Mouse (Mus musculus) intestine, postnatal 0 days (tissue): ENCODE results near the gene Adra1b. TPM values are rescaled to one million over a fixed set of nuclear protein-coding genes. Genes with fewer than 3 reads are reported as not detected.

Experiments used
- ATAC-seq: fragments of 200-750 bp; cut with Nextera tagmentation; 2 replicates; pipeline ENCODE4 v1.8.0; 2017; ENCODE audit warnings: mild to moderate bottlenecking, moderate TSS enrichment, moderate library complexity
- H3K27ac ChIP-seq: fragments of 300-500 bp; sonication (generic); 2 replicates; pipeline ENCODE4 v1.5.1; 2014; ENCODE audit warnings: mild to moderate bottlenecking, low read depth, low read length, moderate library complexity
- H3K27me3 ChIP-seq: fragments of 300-500 bp; sonication (generic); replicated peaks from 2 replicates; pipeline ENCODE4 v1.6.1; 2014; ENCODE audit warnings: low read length, mixed read lengths; ENCODE audit not compliant: control insufficient read depth, insufficient read depth
- H3K36me3 ChIP-seq: fragments of 300-500 bp; sonication (generic); 2 replicates; pipeline ENCODE4 v1.6.1; 2014; ENCODE audit warnings: mild to moderate bottlenecking, moderate library complexity; ENCODE audit not compliant: control insufficient read depth, insufficient read depth
- H3K4me1 ChIP-seq: fragments of 300-500 bp; sonication (generic); replicated peaks from 2 replicates; pipeline ENCODE4 v1.6.1; 2014; ENCODE audit warnings: antibody characterized with exemption, low read length, mixed read lengths; ENCODE audit not compliant: control insufficient read depth, insufficient read depth
- H3K4me2 ChIP-seq: fragments of 300-500 bp; sonication (generic); replicated peaks from 2 replicates; pipeline ENCODE4 v1.6.1; 2014; ENCODE audit warnings: low read depth, mild to moderate bottlenecking, moderate library complexity
- H3K4me3 ChIP-seq: fragments of 300-500 bp; sonication (generic); 2 replicates; pipeline ENCODE4 v1.5.1; 2014; ENCODE audit warnings: low read depth, low read length
- H3K9ac ChIP-seq: fragments of 300-500 bp; sonication (generic); 2 replicates; pipeline ENCODE4 v1.6.1; 2014; ENCODE audit warnings: mild to moderate bottlenecking, low read depth, low read length
- H3K9me3 ChIP-seq: fragments of 300-500 bp; sonication (generic); 2 replicates; pipeline ENCODE4 v1.6.1; 2016; ENCODE audit warnings: mixed run types; ENCODE audit not compliant: control insufficient read depth
- CTCF ChIP-seq: sonication (generic); IDR thresholded peaks from 2 replicates; pipeline ENCODE4 v1.5.1; 2016; ENCODE audit warnings: low read depth, mild to moderate bottlenecking, control low read depth, antibody characterized with exemption, moderate library complexity
- WGBS: fragments of 180-500 bp; shearing (Covaris S2); extraction: QIAGEN DNeasy Blood & Tissue Kit; methylation state at CpG from one replicate; pipeline ENCODE4 v1.1.7; 2014; 5-methylcytosine and 5-hydroxymethylcytosine counted together
- polyA plus RNA-seq: library from polyadenylated mRNA; unstranded; fragments of >200 nt; fragmentation: Nextera tagmentation; extraction: Ambion mirVana; gene quantifications from 2 replicates; pipeline ENCODE4 v1.2.1, GENCODE M21; 2015

Gene Adra1b
- polyA plus RNA-seq, 1 experiment from 2014 or later: 0.27 TPM

GRCm38 (mm10) chr11:43853046-43853445 lies 48.0 kb downstream of the Adra1b start:
- Histone ChIP-seq H3K36me3 (no peaks in the 10 kb centered on the region), H3K4me1 (no peaks in the 10 kb centered on the region), H3K9me3 (no peaks in the 10 kb centered on the region), H3K4me3 (no peak overlapping the region), H3K9ac (no peak overlapping the region), H3K27me3 (no peaks in the 10 kb centered on the region), H3K4me2 (no peak overlapping the region), H3K27ac (no peak overlapping the region)
- ATAC-seq: no peak
- no peak for TF ChIP-seq CTCF
- WGBS: 63% methylated on average over 6 of the region's 6 CpGs

DNA sequence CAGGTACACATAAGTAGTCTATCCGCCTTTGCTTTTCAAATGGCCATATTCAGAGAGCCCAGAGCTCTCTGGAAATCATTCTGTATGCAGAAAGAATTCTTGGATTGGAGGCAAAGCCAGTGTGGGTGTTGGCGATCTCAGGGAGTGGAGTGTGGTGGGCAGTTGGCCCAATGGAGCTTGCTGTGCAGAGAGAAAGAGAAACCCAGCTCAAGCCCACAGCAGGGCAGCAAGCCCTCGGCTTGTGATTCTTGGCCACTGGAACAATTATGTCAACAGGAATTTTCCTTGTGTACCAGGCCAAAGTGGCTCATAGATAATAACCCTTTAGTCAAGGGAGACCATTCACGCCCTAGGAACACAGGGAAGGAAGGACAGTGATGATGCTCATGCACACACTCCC lies 53.0 kb downstream of the Adra1b start:
- Histone ChIP-seq H3K36me3 (no peaks in the 10 kb centered on the region), H3K9me3 (no peaks in the 10 kb centered on the region), H3K4me1 (no peaks in the 10 kb centered on the region), H3K4me3 (no peak overlapping the region), H3K27ac (no peak overlapping the region), H3K4me2 (no peak overlapping the region), H3K27me3 (no peaks in the 10 kb centered on the region), H3K9ac (no peak overlapping the region)
- no peak for ATAC-seq
- WGBS: 80% methylated on average over 4 of the region's 4 CpGs
- TF ChIP-seq CTCF: no peak

DNA sequence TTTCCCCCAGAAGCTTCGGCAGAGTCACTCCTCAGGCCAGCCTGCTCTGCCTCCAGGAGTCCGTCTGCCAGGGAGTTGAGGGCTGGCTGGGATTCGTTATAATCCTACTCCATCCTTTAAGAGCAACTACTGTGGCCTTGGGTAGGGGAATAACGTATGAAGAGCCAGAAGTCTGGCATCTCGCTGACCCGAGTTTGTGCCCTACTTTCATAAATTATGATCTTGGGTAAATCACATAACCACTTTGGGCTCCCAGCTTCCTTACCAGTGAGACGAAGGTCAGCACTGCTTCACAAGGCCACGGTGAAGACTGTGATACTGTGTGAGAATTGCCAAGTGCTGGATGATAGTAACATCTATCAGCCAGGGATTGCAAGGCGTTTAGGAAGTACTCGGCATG lies 59.4 kb downstream of the Adra1b start:
- no peak overlapping the region for H3K27ac ChIP-seq
- no peak for ATAC-seq
- no peak overlapping the region for H3K9ac ChIP-seq
- H3K4me3 ChIP-seq: no peak overlapping the region
- H3K4me1 ChIP-seq: no peaks in the 10 kb centered on the region
- no peak overlapping the region for H3K4me2 ChIP-seq
- H3K27me3 ChIP-seq: peaks cover 3% of the 10 kb centered on the region
- H3K36me3 ChIP-seq: no peaks in the 10 kb centered on the region
- no peak for TF ChIP-seq CTCF
- H3K9me3 ChIP-seq: no peaks in the 10 kb centered on the region
- WGBS: 64% methylated on average over 10 of the region's 10 CpGs

DNA sequence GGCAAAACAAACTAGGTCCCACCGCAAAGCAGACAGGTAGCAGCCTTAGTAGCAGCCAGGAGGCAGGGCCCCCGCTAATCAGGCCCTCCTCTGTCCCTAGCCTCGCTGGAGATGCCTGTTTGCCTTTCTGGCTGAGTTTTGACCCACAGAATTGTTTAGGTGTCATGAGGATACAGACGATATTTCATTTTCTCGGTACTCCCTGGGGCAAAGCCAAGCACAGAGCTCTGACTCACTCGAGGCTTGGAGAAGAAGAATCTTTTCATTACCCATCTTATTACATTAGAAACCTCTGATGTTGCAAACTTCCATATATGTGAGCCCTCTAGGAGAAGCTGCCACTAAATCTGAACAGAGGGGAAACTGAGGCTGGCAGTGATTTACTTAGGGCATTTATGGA lies 60.5 kb downstream of the Adra1b start:
- no peaks in the 10 kb centered on the region for H3K9me3 ChIP-seq
- 55% methylated on average over 6 of the region's 6 CpGs for WGBS
- H3K27me3 ChIP-seq: peaks cover 12% of the 10 kb centered on the region
- no peaks in the 10 kb centered on the region for H3K36me3 ChIP-seq
- no peak for ATAC-seq
- H3K4me1 ChIP-seq: no peaks in the 10 kb centered on the region
- no peak overlapping the region for H3K4me2 ChIP-seq
- TF ChIP-seq CTCF: no peak
- no peak overlapping the region for H3K9ac ChIP-seq
- H3K27ac ChIP-seq: no peak overlapping the region
- no peak overlapping the region for H3K4me3 ChIP-seq

DNA sequence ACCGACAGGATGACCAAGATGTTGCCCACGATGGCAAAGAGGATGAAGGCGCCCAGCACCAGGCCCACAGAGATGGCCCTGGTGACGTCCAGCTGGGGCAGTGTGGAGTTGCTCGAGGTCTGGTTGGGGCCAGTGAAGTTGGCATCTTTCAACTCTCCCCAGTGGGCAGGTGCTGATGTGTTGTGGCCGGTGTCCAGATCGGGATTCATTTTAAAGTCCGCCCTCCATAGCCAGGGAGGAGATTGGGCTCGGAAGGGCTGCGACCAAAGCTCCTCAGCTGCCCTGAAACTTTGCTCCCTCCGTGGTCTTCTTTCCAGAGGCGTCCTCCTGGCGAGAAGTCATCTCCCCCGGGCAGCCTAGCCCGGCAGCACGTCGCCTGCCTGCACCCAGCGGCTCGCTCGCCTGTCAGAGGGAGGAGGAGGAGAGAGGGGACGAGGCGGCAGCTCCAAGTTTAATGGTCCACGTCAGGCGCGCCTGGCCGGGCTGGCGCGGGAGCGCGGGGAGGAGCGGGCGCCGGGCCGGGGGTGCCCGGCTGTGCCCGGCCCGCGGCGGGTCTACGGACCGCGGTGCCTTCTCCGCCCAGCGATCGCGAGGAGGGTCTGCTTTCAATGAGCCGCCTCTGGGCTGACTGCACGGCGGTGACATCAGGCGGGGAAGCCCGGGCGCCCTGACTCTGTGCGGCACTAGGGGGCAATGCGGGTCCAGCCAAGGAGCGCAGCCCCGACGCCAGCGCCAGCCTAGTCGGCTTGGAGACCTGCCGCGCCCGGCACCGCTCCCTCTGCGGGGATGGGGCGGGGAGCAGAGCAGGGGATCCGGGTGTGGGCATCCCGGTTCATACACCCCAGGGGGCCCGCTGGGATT lies 64.9 kb downstream of the Adra1b start:
- Histone ChIP-seq H3K4me2 (peak overlapping the region; percentile 76), H3K4me3 (peak overlapping the region; percentile 37), H3K9me3 (no peaks in the 10 kb centered on the region), H3K36me3 (no peaks in the 10 kb centered on the region), H3K4me1 (no peaks in the 10 kb centered on the region), H3K27ac (no peak overlapping the region), H3K9ac (no peak overlapping the region), H3K27me3 (peaks cover 18% of the 10 kb centered on the region)
- peak; percentile 63 for ATAC-seq
- TF ChIP-seq CTCF: peak; percentile 81
- 6% methylated on average over 67 of the region's 68 CpGs for WGBS

- TF ChIP-seq CTCF: no peak
- Histone ChIP-seq H3K4me2 (peak overlapping the region; percentile 76), H3K9ac (no peak overlapping the region), H3K4me1 (no peaks in the 10 kb centered on the region), H3K4me3 (no peak overlapping the region), H3K27me3 (peaks cover 18% of the 10 kb centered on the region), H3K36me3 (no peaks in the 10 kb centered on the region), H3K9me3 (no peaks in the 10 kb centered on the region), H3K27ac (no peak overlapping the region)
- no peak for ATAC-seq
- 94% methylated on average over 15 of the region's 15 CpGs for WGBS
These were observed 65.6 kb downstream of the Adra1b start for GRCm38 (mm10) chr11:43835456-43835855.
